Mouse (Mus musculus): ENCODE results near the gene Cxcr5. TPM values are rescaled to one million over a fixed set of nuclear protein-coding genes. Genes with fewer than 3 reads are reported as not detected.
A peak's percentile ranks its signal among the peaks of the same experiment; 100 is the strongest.

The Cxcr5 gene
- polyA plus RNA-seq, 1 experiment from 2014 or later = 0.48 TPM

DNA sequence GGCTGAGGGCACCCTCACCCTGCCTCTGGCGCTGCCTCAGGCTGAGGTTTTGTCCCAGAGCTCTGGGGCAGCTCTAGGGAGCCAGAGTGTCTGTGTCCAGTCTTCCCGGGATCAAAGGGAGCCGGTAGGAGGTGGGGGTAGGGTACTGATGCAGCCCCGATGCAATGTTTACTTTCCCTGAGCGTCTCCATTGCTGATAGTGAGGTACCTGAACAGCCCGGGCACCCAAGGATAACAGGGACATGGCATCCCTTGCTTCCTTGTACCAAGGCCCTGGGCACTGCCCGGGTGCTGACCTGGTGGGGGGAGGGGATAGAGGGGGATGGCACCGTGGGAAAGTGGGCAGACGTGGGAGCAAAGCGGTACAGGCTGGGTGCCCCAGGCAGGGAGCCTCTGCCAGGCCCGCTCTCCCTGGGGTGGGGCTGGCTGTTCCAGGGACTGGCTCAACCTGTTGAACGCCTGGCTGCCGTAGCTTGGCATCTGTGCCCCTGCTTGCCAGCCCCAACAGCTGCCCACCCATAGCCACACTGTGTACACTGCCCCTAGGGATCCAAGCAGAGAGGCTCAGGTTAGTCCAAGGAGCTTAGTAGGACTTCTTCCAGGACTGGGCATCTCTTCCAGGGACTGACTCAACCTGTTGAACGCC lies 76.0 kb downstream of the Cxcr5 start:
- Histone ChIP-seq H3K36me3 (ENCODE audit: control insufficient read depth, insufficient read depth, low read length) (no peaks in the 10 kb centered on the region), H3K4me2 (replicated peaks; ENCODE audit: low read depth, low read length) (peak overlapping the region; percentile 71), H3K27ac (ENCODE audit: low read depth, low read length) (no peak overlapping the region), H3K4me3 (ENCODE audit: low read depth, low read length) (peak overlapping the region; percentile 97), H3K9ac (ENCODE audit: low read depth, low read length) (peak overlapping the region; percentile 98; the same call in 1 of the 2 replicates), H3K9me3 (ENCODE audit: control insufficient read depth, low read length) (no peaks in the 10 kb centered on the region), H3K27me3 (ENCODE audit: control insufficient read depth, insufficient read depth, low read length) (no peaks in the 10 kb centered on the region), H3K4me1 (replicated peaks; ENCODE audit: control insufficient read depth, insufficient read depth, low read length) (peaks cover 59% of the 10 kb centered on the region)
- ATAC-seq (ENCODE audit: low FRiP score) = no peak
- 32% methylated on average over 14 of the region's 14 CpGs for WGBS
- DNase-seq (ENCODE audit: low spot score) = no peak

GRCm38 (mm10) chr9:44485105-44485515 lies 76.6 kb downstream of the Cxcr5 start:
- Histone ChIP-seq H3K9me3 (ENCODE audit: control insufficient read depth, low read length) (no peaks in the 10 kb centered on the region), H3K4me2 (replicated peaks; ENCODE audit: low read depth, low read length) (peak overlapping the region; percentile 71), H3K4me1 (replicated peaks; ENCODE audit: control insufficient read depth, insufficient read depth, low read length) (peaks cover 54% of the 10 kb centered on the region), H3K4me3 (ENCODE audit: low read depth, low read length) (peak overlapping the region; percentile 97), H3K27me3 (ENCODE audit: control insufficient read depth, insufficient read depth, low read length) (no peaks in the 10 kb centered on the region), H3K27ac (ENCODE audit: low read depth, low read length) (no peak overlapping the region), H3K36me3 (ENCODE audit: control insufficient read depth, insufficient read depth, low read length) (no peaks in the 10 kb centered on the region), H3K9ac (ENCODE audit: low read depth, low read length) (peak overlapping the region; percentile 98; the same call in 1 of the 2 replicates)
- DNase-seq (ENCODE audit: low spot score) (no peak), ATAC-seq (ENCODE audit: low FRiP score) (no peak)
- WGBS = 34% methylated on average over 6 of the region's 6 CpGs

- Histone ChIP-seq H3K4me1 (replicated peaks; ENCODE audit: control insufficient read depth, insufficient read depth, low read length) (peaks cover 53% of the 10 kb centered on the region), H3K4me3 (ENCODE audit: low read depth, low read length) (peak overlapping the region; percentile 97), H3K9me3 (ENCODE audit: control insufficient read depth, low read length) (no peaks in the 10 kb centered on the region), H3K9ac (ENCODE audit: low read depth, low read length) (peak overlapping the region; percentile 98), H3K27me3 (ENCODE audit: control insufficient read depth, insufficient read depth, low read length) (no peaks in the 10 kb centered on the region), H3K36me3 (ENCODE audit: control insufficient read depth, insufficient read depth, low read length) (no peaks in the 10 kb centered on the region), H3K27ac (ENCODE audit: low read depth, low read length) (no peak overlapping the region), H3K4me2 (replicated peaks; ENCODE audit: low read depth, low read length) (peak overlapping the region; percentile 71)
- no peak for ATAC-seq (ENCODE audit: low FRiP score)
- DNase-seq (ENCODE audit: low spot score) = no peak
- 50% methylated on average over 7 of the region's 7 CpGs for WGBS
These were observed 77.2 kb downstream of the Cxcr5 start for GRCm38 (mm10) chr9:44484311-44485104.

GRCm38 (mm10) chr9:44483510-44484044 lies 78.1 kb downstream of the Cxcr5 start:
- H3K27ac ChIP-seq (ENCODE audit: low read depth, low read length) = peak overlapping the region; percentile 96
- under 1% methylated on average over 12 of the region's 12 CpGs for WGBS
- H3K27me3 ChIP-seq (ENCODE audit: control insufficient read depth, insufficient read depth, low read length) = no peaks in the 10 kb centered on the region
- ATAC-seq (ENCODE audit: low FRiP score) (peak; percentile 47), DNase-seq (ENCODE audit: low spot score) (peak; percentile 82)
- H3K4me1 ChIP-seq (replicated peaks; ENCODE audit: control insufficient read depth, insufficient read depth, low read length) = peaks cover 43% of the 10 kb centered on the region
- peak overlapping the region; percentile 71 for H3K4me2 ChIP-seq (replicated peaks; ENCODE audit: low read depth, low read length)
- H3K9ac ChIP-seq (ENCODE audit: low read depth, low read length) = peak overlapping the region; percentile 98
- H3K9me3 ChIP-seq (ENCODE audit: control insufficient read depth, low read length) = no peaks in the 10 kb centered on the region
- no peaks in the 10 kb centered on the region for H3K36me3 ChIP-seq (ENCODE audit: control insufficient read depth, insufficient read depth, low read length)
- H3K4me3 ChIP-seq (ENCODE audit: low read depth, low read length) = peak overlapping the region; percentile 97

DNA sequence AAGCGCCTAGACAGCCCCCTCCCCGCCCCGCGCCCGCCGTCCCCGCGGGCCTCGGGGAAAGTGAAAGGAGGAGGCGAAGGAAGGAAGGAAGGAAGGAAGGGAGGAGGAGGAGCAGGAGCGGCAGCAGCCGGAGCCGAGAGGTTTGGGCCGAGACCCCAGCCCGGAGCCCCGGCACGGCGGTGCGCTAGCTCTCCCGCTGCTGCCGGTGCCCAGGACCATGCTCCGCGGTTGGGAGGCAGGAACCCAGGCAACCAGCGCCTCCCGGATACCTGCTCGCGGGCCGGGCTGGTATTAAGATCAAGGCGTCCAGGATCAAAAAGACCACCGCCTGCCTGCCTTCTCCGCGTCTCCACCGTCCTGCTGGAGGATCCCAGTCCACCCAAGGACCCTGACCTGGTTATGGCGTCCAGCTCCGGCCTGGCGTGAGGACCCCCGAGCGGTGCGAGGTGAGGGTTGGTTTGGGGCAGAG lies 78.6 kb downstream of the Cxcr5 start:
- peak overlapping the region; percentile 71 for H3K4me2 ChIP-seq (replicated peaks; ENCODE audit: low read depth, low read length)
- H3K4me1 ChIP-seq (replicated peaks; ENCODE audit: control insufficient read depth, insufficient read depth, low read length) = peaks cover 39% of the 10 kb centered on the region
- peak overlapping the region; percentile 97 for H3K4me3 ChIP-seq (ENCODE audit: low read depth, low read length)
- under 1% methylated on average over 31 of the region's 39 CpGs for WGBS
- peak; percentile 56 for DNase-seq (ENCODE audit: low spot score)
- H3K27ac ChIP-seq (ENCODE audit: low read depth, low read length) = peak overlapping the region; percentile 96
- no peaks in the 10 kb centered on the region for H3K36me3 ChIP-seq (ENCODE audit: control insufficient read depth, insufficient read depth, low read length)
- H3K9me3 ChIP-seq (ENCODE audit: control insufficient read depth, low read length) = no peaks in the 10 kb centered on the region
- ATAC-seq (ENCODE audit: low FRiP score) = no peak
- H3K9ac ChIP-seq (ENCODE audit: low read depth, low read length) = peak overlapping the region; percentile 98
- no peaks in the 10 kb centered on the region for H3K27me3 ChIP-seq (ENCODE audit: control insufficient read depth, insufficient read depth, low read length)

- Histone ChIP-seq H3K9ac (ENCODE audit: low read depth, low read length) (peak within 1 kb of the TSS; percentile 98), H3K9me3 (ENCODE audit: control insufficient read depth, low read length) (no peaks in the 10 kb centered on the region), H3K27me3 (ENCODE audit: control insufficient read depth, insufficient read depth, low read length) (no peaks in the 10 kb centered on the region), H3K36me3 (ENCODE audit: control insufficient read depth, insufficient read depth, low read length) (no peaks in the 10 kb centered on the region), H3K4me3 (ENCODE audit: low read depth, low read length) (peak within 1 kb of the TSS; percentile 97), H3K4me2 (replicated peaks; ENCODE audit: low read depth, low read length) (peak within 1 kb of the TSS; percentile 71), H3K4me1 (replicated peaks; ENCODE audit: control insufficient read depth, insufficient read depth, low read length) (peaks cover 37% of the 10 kb centered on the region), H3K27ac (ENCODE audit: low read depth, low read length) (peak within 1 kb of the TSS; percentile 96)
- DNase-seq (ENCODE audit: low spot score) = peak; percentile 95
- ATAC-seq (ENCODE audit: low FRiP score) = peak; percentile 65
- under 1% methylated on average over 31 of the region's 31 CpGs for WGBS
These were observed 79.1 kb downstream of the Cxcr5 start, which contains the start of gene Bcl9l for GRCm38 (mm10) chr9:44482552-44482951. TSS of gene Bcl9l (plus strand) at chr9:44482825.

GRCm38 (mm10) chr9:44482112-44482511 lies 79.6 kb downstream of the Cxcr5 start:
- peak overlapping the region; percentile 71; the same call in 1 of the 2 replicates for H3K4me2 ChIP-seq (replicated peaks; ENCODE audit: low read depth, low read length)
- ATAC-seq (ENCODE audit: low FRiP score) (no peak), DNase-seq (ENCODE audit: low spot score) (no peak)
- 0 out of 2 replicates have a peak overlapping the region, but pooled peaks have one; percentile 96 for H3K27ac ChIP-seq (ENCODE audit: low read depth, low read length)
- no peaks in the 10 kb centered on the region for H3K9me3 ChIP-seq (ENCODE audit: control insufficient read depth, low read length)
- H3K4me1 ChIP-seq (replicated peaks; ENCODE audit: control insufficient read depth, insufficient read depth, low read length) = peaks cover 33% of the 10 kb centered on the region
- H3K9ac ChIP-seq (ENCODE audit: low read depth, low read length) = peak overlapping the region; percentile 98; the same call in 1 of the 2 replicates
- no peak overlapping the region; the same call in 1 of the 2 replicates for H3K4me3 ChIP-seq (ENCODE audit: low read depth, low read length)
- WGBS = 13% methylated on average over 3 of the region's 3 CpGs
- no peaks in the 10 kb centered on the region for H3K36me3 ChIP-seq (ENCODE audit: control insufficient read depth, insufficient read depth, low read length)
- H3K27me3 ChIP-seq (ENCODE audit: control insufficient read depth, insufficient read depth, low read length) = peaks cover 2% of the 10 kb centered on the region; the same call in 1 of the 2 replicates

DNA sequence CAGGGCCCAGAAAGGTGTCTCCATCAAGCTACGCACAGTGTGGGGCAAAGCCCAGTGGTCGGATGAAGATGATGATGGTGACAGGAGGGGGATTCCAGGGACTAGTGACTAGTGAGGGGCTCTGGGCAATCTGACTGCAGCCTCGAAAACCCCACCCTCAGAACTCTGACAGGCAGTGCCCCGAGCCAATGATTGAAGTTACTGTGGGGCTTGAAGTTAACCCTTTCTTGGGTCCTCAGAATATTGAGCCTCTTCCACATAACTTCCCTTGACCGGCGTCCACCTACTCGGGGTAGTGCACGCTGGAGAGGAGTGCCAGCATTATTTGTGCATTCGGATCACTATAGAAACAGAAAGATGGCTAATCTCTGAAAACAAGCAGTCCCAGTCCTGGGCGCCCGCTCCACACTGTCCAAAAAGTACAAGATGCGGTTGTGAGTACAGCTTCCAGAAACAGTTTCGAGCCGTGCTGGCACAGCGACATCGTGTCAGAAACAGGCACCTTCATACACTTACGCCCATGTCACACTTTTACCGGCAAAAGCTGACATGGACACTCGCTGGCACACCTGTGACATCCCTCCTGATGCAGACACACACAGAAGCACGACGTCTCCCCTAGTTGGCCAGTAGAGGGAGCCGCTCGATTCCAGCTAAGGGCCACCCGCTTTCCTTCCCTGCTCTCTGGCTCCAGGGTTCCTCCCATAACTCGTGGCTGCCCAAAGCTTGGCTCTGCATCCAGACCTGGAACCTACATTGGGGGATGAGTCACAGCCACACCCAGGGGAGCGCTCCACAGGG lies 81.8 kb downstream of the Cxcr5 start:
- H3K4me1 ChIP-seq (replicated peaks; ENCODE audit: control insufficient read depth, insufficient read depth, low read length) = peaks cover 10% of the 10 kb centered on the region
- H3K9ac ChIP-seq (ENCODE audit: low read depth, low read length) = peak overlapping the region; percentile 62
- H3K27me3 ChIP-seq (ENCODE audit: control insufficient read depth, insufficient read depth, low read length) = peaks cover 2% of the 10 kb centered on the region; the same call in 1 of the 2 replicates
- peak overlapping the region; percentile 86 for H3K27ac ChIP-seq (ENCODE audit: low read depth, low read length)
- ATAC-seq (ENCODE audit: low FRiP score) = peak; percentile 56; the same call in 1 of the 2 replicates
- peak overlapping the region; percentile 61 for H3K4me3 ChIP-seq (ENCODE audit: low read depth, low read length)
- DNase-seq (ENCODE audit: low spot score) = peak; percentile 87
- no peaks in the 10 kb centered on the region for H3K36me3 ChIP-seq (ENCODE audit: control insufficient read depth, insufficient read depth, low read length)
- H3K4me2 ChIP-seq (replicated peaks; ENCODE audit: low read depth, low read length) = peak overlapping the region; percentile 98
- no peaks in the 10 kb centered on the region for H3K9me3 ChIP-seq (ENCODE audit: control insufficient read depth, low read length)
- under 1% methylated on average over 26 of the region's 26 CpGs for WGBS

Measured in hindbrain, embryonic 11.5 days (tissue).